Mouse (Mus musculus): ENCODE measurements around the gene L3hypdh. TPM values are rescaled to one million over a fixed set of nuclear protein-coding genes. Genes with fewer than 3 reads are reported as not detected.

The L3hypdh gene
- total and polyA plus RNA-seq, 3 experiments, result 0.12 TPM; not detected in 2

DNA sequence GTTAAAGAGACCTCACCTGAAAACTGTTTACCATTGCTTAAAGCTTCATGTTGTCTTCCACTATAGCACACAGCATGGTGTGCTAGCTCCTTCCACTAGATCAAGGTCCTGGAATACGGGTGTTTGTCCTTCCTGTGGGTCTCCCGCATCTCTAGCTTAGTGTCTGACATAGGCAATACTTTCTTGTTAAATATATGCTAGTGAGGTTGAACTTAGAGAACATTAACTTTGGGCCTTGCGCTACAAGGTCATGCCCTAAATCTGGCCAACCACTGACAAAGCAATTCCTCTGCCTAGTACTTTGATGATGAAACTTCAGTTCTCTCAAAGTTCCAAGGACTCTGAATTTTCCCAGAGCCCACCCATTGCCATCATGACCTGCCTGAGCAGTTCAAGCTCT is 7.0 kb downstream of the L3hypdh start:
- dilution Hi-C loops (cut with MboI; ENCODE audit: extremely low pct_ligation_motif_present, extremely low pct_unique_long_range_greater_than_20kb, low sequenced_read_pairs) (no loop called here), in situ Hi-C loops (cut with MboI; ENCODE audit: low pct_ligation_motif_present, low pct_unique_long_range_greater_than_20kb, low sequenced_read_pairs) (no loop called here)
- TF ChIP-seq CHD2 (IDR thresholded peaks at IDR 0.05; ENCODE audit: low read length), result no peak
- TF ChIP-seq HCFC1 (IDR thresholded peaks at IDR 0.05; ENCODE audit: low read depth, low read length), result no peak
- no peak for TF ChIP-seq USF1 (IDR thresholded peaks at IDR 0.05; ENCODE audit: low read depth, low read length)
- TF ChIP-seq RAD21 (IDR thresholded peaks at IDR 0.05; ENCODE audit: low read depth, low read length), result no peak
- TF ChIP-seq PAX5 (IDR thresholded peaks at IDR 0.05; ENCODE audit: low read length), result no peak
- no peak for TF ChIP-seq ZC3H11A (IDR thresholded peaks at IDR 0.05; ENCODE audit: low read depth, low read length)
- TF ChIP-seq MXI1 (IDR thresholded peaks at IDR 0.05; ENCODE audit: low read depth, low read length), result no peak
- no peak for TF ChIP-seq NRF1 (IDR thresholded peaks at IDR 0.05; ENCODE audit: low read depth, low read length)
- no peak for TF ChIP-seq JUND (conservative IDR thresholded peaks at IDR 0.05; ENCODE audit: low read depth, low read length)
- no peak for TF ChIP-seq RCOR1 (conservative IDR thresholded peaks at IDR 0.05; ENCODE audit: low read depth, low read length)
- TF ChIP-seq UBTF (IDR thresholded peaks at IDR 0.05; ENCODE audit: low read depth, low read length), result no peak
- H3K9ac ChIP-seq (ENCODE audit: insufficient read depth, low read depth), result no peak overlapping the region
- no peak for DNase-seq (ENCODE audit: extremely low read depth)
- no peaks in the 10 kb centered on the region for H3K79me2 ChIP-seq (replicated peaks; ENCODE audit: control insufficient read depth, extremely low read depth, insufficient read depth, poor library complexity, severe bottlenecking)
- no peaks in the 10 kb centered on the region for H3K4me1 ChIP-seq (ENCODE audit: control insufficient read depth in 1 of 2, insufficient read depth in 2 of 2)
- no peaks in the 10 kb centered on the region for H3K36me3 ChIP-seq (replicated peaks in 1 of 2; ENCODE audit: control insufficient read depth in 1 of 2, insufficient read depth in 1 of 2, low read length in 1 of 2)
- H3K4me2 ChIP-seq (ENCODE audit: insufficient read depth, low read depth, poor library complexity, severe bottlenecking), result no peak overlapping the region
- no peak overlapping the region for H3K27ac ChIP-seq (ENCODE audit: insufficient read depth, low read depth)
- H3K9me3 ChIP-seq (replicated peaks; ENCODE audit: low read length), result peaks cover 5% of the 10 kb centered on the region
- H3K27me3 ChIP-seq (replicated peaks), result no peaks in the 10 kb centered on the region
- no peak overlapping the region for H3K4me3 ChIP-seq (replicated peaks in 1 of 3; ENCODE audit: low read depth in 2 of 3, low read length in 2 of 3, poor library complexity in 1 of 3)

DNA sequence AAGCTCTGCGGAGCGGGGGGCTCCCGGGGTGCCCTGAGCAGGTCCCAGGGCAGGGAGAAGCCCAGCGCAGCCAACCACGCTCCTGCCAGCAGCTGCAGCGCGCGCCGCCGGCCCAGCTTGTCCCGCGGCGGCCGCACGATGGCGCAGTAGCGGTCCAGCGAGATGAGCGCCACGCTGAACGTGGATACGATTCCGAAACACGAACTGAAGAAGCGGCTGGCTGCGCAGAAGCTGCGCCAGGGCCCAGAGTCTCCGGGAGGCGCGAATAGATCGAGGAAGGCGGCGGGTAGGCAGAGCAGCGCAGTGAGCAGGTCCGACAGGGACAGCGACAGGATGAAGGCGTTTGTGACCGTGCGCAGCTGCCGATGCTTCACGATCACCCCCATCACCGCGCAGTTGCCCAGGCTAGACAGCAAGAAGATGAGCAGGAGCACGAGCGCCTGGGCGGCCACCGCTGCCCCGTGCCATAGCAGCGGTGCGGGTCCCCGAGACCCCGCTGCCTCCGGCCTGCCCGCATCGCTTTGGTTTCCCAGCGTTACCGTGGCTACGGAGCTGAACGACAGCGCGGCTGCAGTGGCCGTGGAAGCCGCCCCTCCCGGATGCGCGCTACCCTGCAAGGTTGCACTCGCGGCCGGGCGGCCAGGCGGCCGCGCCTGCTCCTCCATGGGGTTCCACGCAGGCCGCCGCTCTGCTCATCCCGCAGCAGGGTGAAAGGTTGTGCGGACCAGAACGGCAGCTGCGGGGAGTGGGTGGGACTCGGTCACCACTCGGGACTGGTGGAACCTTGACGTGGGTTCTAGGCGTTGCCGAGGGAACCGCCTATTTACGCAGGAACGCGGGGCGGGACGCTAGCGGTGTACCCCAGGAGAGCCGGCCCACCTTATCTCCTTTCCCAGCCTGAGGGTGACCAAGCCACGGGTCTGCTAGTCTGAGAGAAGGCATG is 14.6 kb downstream of the L3hypdh start, which contains the start of gene Gpr135:
TSS of gene Gpr135 (minus strand) at position 799 of the 943 bp plus-strand sequence.
- DNase-seq (ENCODE audit: extremely low read depth), result peak; percentile 49
- Histone ChIP-seq H3K9ac (ENCODE audit: insufficient read depth, low read depth) (peak within 1 kb of the TSS; percentile 28; the same call in 1 of the 2 replicates), H3K4me2 (ENCODE audit: insufficient read depth, low read depth, poor library complexity, severe bottlenecking) (peak within 1 kb of the TSS; percentile 65)
- TF ChIP-seq POLR2A (IDR thresholded peaks at IDR 0.05; ENCODE audit: low read depth, low read length), result no peak
- 0 out of 2 replicates have a peak, but pooled peaks have one; percentile 39 for TF ChIP-seq NELFE (IDR thresholded peaks at IDR 0.05; ENCODE audit: low read depth, low read length)
- peak; percentile 73 for TF ChIP-seq MAX (IDR thresholded peaks at IDR 0.05; ENCODE audit: low read length)
- no peak for TF ChIP-seq MAFK (IDR thresholded peaks at IDR 0.05; ENCODE audit: insufficient replicate concordance, low read length)
- no peak for TF ChIP-seq ETS1 (conservative IDR thresholded peaks at IDR 0.05; ENCODE audit: low read depth, low read length)
- no peak for TF ChIP-seq ZMIZ1 (IDR thresholded peaks at IDR 0.05; ENCODE audit: low read depth, low read length)
- 0 out of 2 replicates have a peak, but pooled peaks have one; percentile 48 for TF ChIP-seq SIN3A (IDR thresholded peaks at IDR 0.05; ENCODE audit: low read length)
- no peak for TF ChIP-seq RCOR1 (conservative IDR thresholded peaks at IDR 0.05; ENCODE audit: low read depth, low read length)
- no peak for TF ChIP-seq POLR2AphosphoS2 (IDR thresholded peaks at IDR 0.05; ENCODE audit: low read depth, low read length)
- no peak for TF ChIP-seq PAX5 (IDR thresholded peaks at IDR 0.05; ENCODE audit: low read length)
- no peak for TF ChIP-seq MEF2A (IDR thresholded peaks at IDR 0.05; ENCODE audit: borderline replicate concordance, low read depth, low read length)
- TF ChIP-seq JUND (conservative IDR thresholded peaks at IDR 0.05; ENCODE audit: low read depth, low read length), result no peak
- TF ChIP-seq ZC3H11A (IDR thresholded peaks at IDR 0.05; ENCODE audit: low read depth, low read length), result no peak
- TF ChIP-seq MXI1 (IDR thresholded peaks at IDR 0.05; ENCODE audit: low read depth, low read length), result peak; percentile 58; the same call in 1 of the 2 replicates
- 0 out of 2 replicates have a peak, but pooled peaks have one; percentile 43 for TF ChIP-seq TCF12 (IDR thresholded peaks at IDR 0.05; ENCODE audit: low read depth, low read length)
- peak; percentile 61 for TF ChIP-seq IRF4 (IDR thresholded peaks at IDR 0.05; ENCODE audit: low read depth, low read length)
- peak; percentile 27 for TF ChIP-seq RAD21 (IDR thresholded peaks at IDR 0.05; ENCODE audit: low read depth, low read length)
- TF ChIP-seq GABPA (IDR thresholded peaks at IDR 0.05; ENCODE audit: insufficient replicate concordance, low read depth, low read length), result no peak
- no peak for TF ChIP-seq MYC (IDR thresholded peaks at IDR 0.05; ENCODE audit: low read depth, low read length)
- peak; percentile 76 for TF ChIP-seq NRF1 (IDR thresholded peaks at IDR 0.05; ENCODE audit: low read depth, low read length)
- peak in 1 of 2 experiments; percentile 79; a peak in 2 of 4 replicates for TF ChIP-seq CTCF (conservative IDR thresholded peaks at IDR 0.05 in 1 of 2, IDR thresholded peaks at IDR 0.05 in 1 of 2; ENCODE audit: low read depth in 2 of 2, low read length in 2 of 2)
- no peak for TF ChIP-seq ZNF384 (IDR thresholded peaks at IDR 0.05; ENCODE audit: low read depth, low read length)
- TF ChIP-seq BHLHE40 (IDR thresholded peaks at IDR 0.05; ENCODE audit: low read depth, low read length), result peak; percentile 19; the same call in 1 of the 2 replicates
- no peak for TF ChIP-seq CHD1 (IDR thresholded peaks at IDR 0.05; ENCODE audit: low read depth, low read length)
- TF ChIP-seq ELF1 (IDR thresholded peaks at IDR 0.05; ENCODE audit: low read depth, low read length), result no peak

More for the DNA sequence above, 14.6 kb downstream of the L3hypdh start, which contains the start of gene Gpr135:
- in situ Hi-C loops (cut with MboI; ENCODE audit: low pct_ligation_motif_present, low pct_unique_long_range_greater_than_20kb, low sequenced_read_pairs) (no loop called here), dilution Hi-C loops (cut with MboI; ENCODE audit: extremely low pct_ligation_motif_present, extremely low pct_unique_long_range_greater_than_20kb, low sequenced_read_pairs) (no loop called here)
- Histone ChIP-seq H3K79me2 (replicated peaks; ENCODE audit: control insufficient read depth, extremely low read depth, insufficient read depth, poor library complexity, severe bottlenecking) (no peaks in the 10 kb centered on the region), H3K9me3 (replicated peaks; ENCODE audit: low read length) (peaks cover 18% of the 10 kb centered on the region), H3K27ac (ENCODE audit: insufficient read depth, low read depth) (no peak within 1 kb of the TSS), H3K36me3 (replicated peaks in 1 of 2; ENCODE audit: control insufficient read depth in 1 of 2, insufficient read depth in 1 of 2, low read length in 1 of 2) (no peaks in the 10 kb centered on the region), H3K27me3 (replicated peaks) (peaks cover 4% of the 10 kb centered on the region), H3K4me1 (ENCODE audit: control insufficient read depth in 1 of 2, insufficient read depth in 2 of 2) (peaks cover 0 to 12% of the 10 kb centered on the region in 2 experiments; a peak in 2 of 4 replicates), H3K4me3 (replicated peaks in 1 of 3; ENCODE audit: low read depth in 2 of 3, low read length in 2 of 3, poor library complexity in 1 of 3) (peak within 1 kb of the TSS; percentile 35 to 67 (median 49))
